Mouse (Mus musculus) bone marrow, adult 2 months (tissue): Measurements from ENCODE around the gene Ccdc116.

Experiments used
- CTCF ChIP-seq: fragments of 200-500 bp; IDR thresholded peaks from 2 replicates; pipeline ENCODE4 v1.5.1; 2011; ENCODE audit warnings: low read length, control low read depth; ENCODE audit not compliant: control insufficient read depth, insufficient read depth
- POLR2A ChIP-seq: fragments of 200-500 bp; IDR thresholded peaks from 2 replicates; pipeline ENCODE4 v1.6.1; 2011; ENCODE audit warnings: low read depth, mild to moderate bottlenecking, control low read depth, low read length, borderline replicate concordance; ENCODE audit not compliant: control insufficient read depth

- TF ChIP-seq POLR2A (no peak), CTCF (no peak)
Observed at GRCm38 (mm10) chr16:17148084-17148483, 1.1 kb upstream of the Ccdc116 start.
